Mouse (Mus musculus) intestine, embryonic 14.5 days (tissue): Measurements from ENCODE around the gene Echdc2. TPM values are rescaled to one million over a fixed set of nuclear protein-coding genes. Genes with fewer than 3 reads are reported as not detected.
"Not testable (repeated sequence)": the region's sequence is repeated elsewhere in the genome, so short reads cannot be mapped to it uniquely, and the experiment has no call there.

ENCODE experiments used
- ATAC-seq: fragments of 200-750 bp; cut with Nextera tagmentation; replicated peaks from 2 replicates; pipeline ENCODE4 v1.8.0; 2017; ENCODE audit warnings: low read depth, moderate number of reproducible peaks, moderate TSS enrichment, moderate library complexity; ENCODE audit not compliant: low FRiP score, low TSS enrichment
- DNase-seq: peaks from one replicate; pipeline ENCODE4 v3.0.0-alpha.2; 2018; ENCODE audit warnings: low spot score
- H3K27ac ChIP-seq: fragments of 300-500 bp; sonication (generic); 2 replicates; pipeline ENCODE4 v1.5.1; 2014; ENCODE audit warnings: low read depth, mild to moderate bottlenecking, control low read depth
- H3K27me3 ChIP-seq: fragments of 300-500 bp; sonication (generic); replicated peaks from 2 replicates; pipeline ENCODE4 v1.6.1; 2014; ENCODE audit warnings: low read length, control low read depth; ENCODE audit not compliant: control insufficient read depth, insufficient read depth
- H3K36me3 ChIP-seq: fragments of 300-500 bp; sonication (generic); 2 replicates; pipeline ENCODE4 v1.6.1; 2014; ENCODE audit warnings: low read length, control low read depth; ENCODE audit not compliant: control insufficient read depth, insufficient read depth
- H3K4me1 ChIP-seq: fragments of 300-500 bp; sonication (generic); replicated peaks from 2 replicates; pipeline ENCODE4 v1.6.1; 2014; ENCODE audit warnings: low read length, control low read depth, mixed read lengths; ENCODE audit not compliant: control insufficient read depth, insufficient read depth
- H3K4me2 ChIP-seq: fragments of 300-500 bp; sonication (generic); 2 replicates; pipeline ENCODE4 v1.6.1; 2014; ENCODE audit warnings: low read length
- H3K4me3 ChIP-seq: fragments of 300-500 bp; sonication (generic); 2 replicates; pipeline ENCODE4 v1.5.1; 2014; ENCODE audit warnings: low read depth, low read length, control low read depth, mixed read lengths
- H3K9ac ChIP-seq: fragments of 300-500 bp; sonication (generic); 2 replicates; pipeline ENCODE4 v1.6.1; 2014; ENCODE audit warnings: mild to moderate bottlenecking, low read length
- H3K9me3 ChIP-seq: fragments of 300-500 bp; sonication (generic); 2 replicates; pipeline ENCODE4 v1.6.1; 2016; ENCODE audit warnings: low read length, control low read depth; ENCODE audit not compliant: control insufficient read depth
- WGBS: fragments of 180-500 bp; shearing (Covaris S2); extraction: QIAGEN DNeasy Blood & Tissue Kit; methylation state at CpG from one replicate; pipeline ENCODE4 v1.1.7; 2014; 5-methylcytosine and 5-hydroxymethylcytosine counted together
- polyA plus RNA-seq: library from polyadenylated mRNA; unstranded; fragments of >200 nt; fragmentation: Nextera tagmentation; extraction: Ambion mirVana; gene quantifications from 2 replicates; pipeline ENCODE4 v1.2.1, GENCODE M21; 2014

The Echdc2 gene
- polyA plus RNA-seq, 1 experiment from 2014 or later = 44.0 TPM

- DNase-seq (no peak), ATAC-seq (no peak)
- WGBS = 85% methylated on average over 3 of the region's 3 CpGs
These were observed 34.8 kb upstream of the Echdc2 start for GRCm38 (mm10) chr4:108130452-108130851.

GRCm38 (mm10) chr4:108136938-108137337, 28.3 kb upstream of the Echdc2 start:
- 84% methylated on average over 5 of the region's 5 CpGs for WGBS
- Histone ChIP-seq H3K9me3 (no peaks in the 10 kb centered on the region), H3K4me1 (no peaks in the 10 kb centered on the region), H3K27ac (no peak overlapping the region), H3K27me3 (no peaks in the 10 kb centered on the region), H3K36me3 (no peaks in the 10 kb centered on the region), H3K4me3 (no peak overlapping the region), H3K4me2 (no peak overlapping the region), H3K9ac (no peak overlapping the region)
- DNase-seq = no peak
- ATAC-seq = no peak

More at GRCm38 (mm10) chr4:108130452-108130851, 34.8 kb upstream of the Echdc2 start:
- Histone ChIP-seq H3K4me2 (no peak overlapping the region), H3K36me3 (no peaks in the 10 kb centered on the region), H3K4me3 (no peak overlapping the region), H3K27me3 (no peaks in the 10 kb centered on the region), H3K27ac (no peak overlapping the region), H3K9ac (no peak overlapping the region), H3K4me1 (no peaks in the 10 kb centered on the region), H3K9me3 (no peaks in the 10 kb centered on the region)

GRCm38 (mm10) chr4:108143178-108143577, 22.1 kb upstream of the Echdc2 start:
- H3K36me3 ChIP-seq, H3K9me3 ChIP-seq, H3K9ac ChIP-seq, H3K4me3 ChIP-seq, H3K4me1 ChIP-seq, H3K27me3 ChIP-seq, DNase-seq, ATAC-seq, H3K27ac ChIP-seq, H3K4me2 ChIP-seq: not testable (repeated sequence)
- 74% methylated on average over 2 of the region's 2 CpGs for WGBS

- peaks cover 3% of the 10 kb centered on the region; the same call in 1 of the 2 replicates for H3K9me3 ChIP-seq
- no peaks in the 10 kb centered on the region for H3K36me3 ChIP-seq
- H3K4me2 ChIP-seq = no peak overlapping the region
- ATAC-seq (no peak), DNase-seq (no peak)
- no peak overlapping the region for H3K27ac ChIP-seq
- H3K27me3 ChIP-seq = no peaks in the 10 kb centered on the region
- H3K4me3 ChIP-seq = no peak overlapping the region
- no peaks in the 10 kb centered on the region for H3K4me1 ChIP-seq
- no peak overlapping the region for H3K9ac ChIP-seq
These were observed 21.5 kb upstream of the Echdc2 start for GRCm38 (mm10) chr4:108143778-108144177.

GRCm38 (mm10) chr4:108144880-108145279, 20.4 kb upstream of the Echdc2 start, which contains the start of gene Scp2:
Scp2 (minus strand) TSS chr4:108144998.
- H3K36me3 ChIP-seq = no peaks in the 10 kb centered on the region
- H3K4me1 ChIP-seq = no peaks in the 10 kb centered on the region
- peaks cover 3% of the 10 kb centered on the region; the same call in 1 of the 2 replicates for H3K9me3 ChIP-seq
- no peak within 1 kb of the TSS for H3K4me2 ChIP-seq
- ATAC-seq (no peak), DNase-seq (no peak)
- no peak within 1 kb of the TSS for H3K27ac ChIP-seq
- H3K9ac ChIP-seq = no peak within 1 kb of the TSS
- WGBS = 72% methylated on average over 1 of the region's 1 CpGs
- no peaks in the 10 kb centered on the region for H3K27me3 ChIP-seq
- H3K4me3 ChIP-seq = no peak within 1 kb of the TSS

- not testable (repeated sequence) for H3K27me3 ChIP-seq, H3K4me3 ChIP-seq, H3K9ac ChIP-seq, H3K36me3 ChIP-seq, H3K27ac ChIP-seq, H3K4me2 ChIP-seq, H3K9me3 ChIP-seq, DNase-seq, ATAC-seq, H3K4me1 ChIP-seq
- 43% methylated on average over 3 of the region's 3 CpGs for WGBS
These were observed 19.7 kb upstream of the Echdc2 start for GRCm38 (mm10) chr4:108145554-108145953.

- not testable (repeated sequence) for H3K9me3 ChIP-seq, H3K4me3 ChIP-seq, H3K4me1 ChIP-seq, H3K9ac ChIP-seq, H3K36me3 ChIP-seq, ATAC-seq, H3K27ac ChIP-seq, H3K27me3 ChIP-seq, H3K4me2 ChIP-seq, DNase-seq
- 88% methylated on average over 1 of the region's 1 CpGs for WGBS
These were observed 10.1 kb upstream of the Echdc2 start for GRCm38 (mm10) chr4:108155141-108155540.

- ATAC-seq (no peak), DNase-seq (no peak)
- H3K4me3 ChIP-seq = no peak overlapping the region
- no peak overlapping the region for H3K27ac ChIP-seq
- H3K36me3 ChIP-seq = no peaks in the 10 kb centered on the region
- WGBS = 91% methylated on average over 8 of the region's 8 CpGs
- no peaks in the 10 kb centered on the region for H3K9me3 ChIP-seq
- no peak overlapping the region for H3K9ac ChIP-seq
- no peaks in the 10 kb centered on the region for H3K4me1 ChIP-seq
- H3K4me2 ChIP-seq = no peak overlapping the region
- H3K27me3 ChIP-seq = no peaks in the 10 kb centered on the region
These were observed 3.3 kb upstream of the Echdc2 start for GRCm38 (mm10) chr4:108161936-108162335.

- H3K4me3 ChIP-seq = no peak overlapping the region
- no peaks in the 10 kb centered on the region for H3K36me3 ChIP-seq
- no peaks in the 10 kb centered on the region for H3K4me1 ChIP-seq
- no peak overlapping the region for H3K9ac ChIP-seq
- no peak overlapping the region for H3K4me2 ChIP-seq
- WGBS = 80% methylated on average over 3 of the region's 3 CpGs
- H3K27ac ChIP-seq = no peak overlapping the region
- H3K9me3 ChIP-seq = no peaks in the 10 kb centered on the region
- no peaks in the 10 kb centered on the region for H3K27me3 ChIP-seq
- no peak for ATAC-seq
- DNase-seq = no peak
These were observed 1.9 kb upstream of the Echdc2 start for GRCm38 (mm10) chr4:108163291-108163690.
